Mouse (Mus musculus): ENCODE results near the gene Snx4. TPM values are rescaled to one million over a fixed set of nuclear protein-coding genes. Genes with fewer than 3 reads are reported as not detected.
A peak's percentile ranks its signal among the peaks of the same experiment; 100 is the strongest.

Gene Snx4
- total RNA-seq, 2 experiments from 2014 or later = 12.6 to 12.7 TPM

DNA sequence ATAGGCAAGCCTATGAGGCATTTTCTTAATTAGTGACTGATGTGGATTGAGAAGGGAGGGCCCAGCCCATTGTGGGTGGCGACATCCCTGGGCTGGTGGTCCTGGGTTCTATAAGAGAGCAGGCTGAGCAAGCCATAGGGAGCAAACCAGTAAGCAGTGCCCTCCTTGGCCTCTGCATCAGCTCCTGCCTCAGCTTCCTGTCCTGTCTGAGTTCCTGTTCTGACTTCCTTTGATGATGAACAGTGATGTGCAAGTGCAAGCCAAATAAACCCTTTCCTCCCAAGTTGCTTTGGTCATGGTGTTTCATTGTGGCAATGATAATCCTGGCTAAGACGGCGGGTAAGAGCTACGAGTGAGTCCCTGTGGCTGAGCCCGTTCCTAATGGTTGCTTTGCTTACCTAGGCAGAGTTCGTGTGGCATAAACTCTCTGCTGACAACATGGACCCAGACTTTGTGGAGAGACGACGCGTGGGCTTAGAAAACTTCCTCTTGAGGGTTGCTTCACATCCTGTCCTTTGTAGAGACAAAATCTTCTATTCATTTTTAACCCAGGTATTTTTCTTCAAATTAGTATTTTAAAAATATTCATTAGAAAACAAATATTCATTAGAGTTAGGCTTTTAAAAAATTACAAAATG is 16.5 kb downstream of the Snx4 start:
- DNase-seq = no peak

DNA sequence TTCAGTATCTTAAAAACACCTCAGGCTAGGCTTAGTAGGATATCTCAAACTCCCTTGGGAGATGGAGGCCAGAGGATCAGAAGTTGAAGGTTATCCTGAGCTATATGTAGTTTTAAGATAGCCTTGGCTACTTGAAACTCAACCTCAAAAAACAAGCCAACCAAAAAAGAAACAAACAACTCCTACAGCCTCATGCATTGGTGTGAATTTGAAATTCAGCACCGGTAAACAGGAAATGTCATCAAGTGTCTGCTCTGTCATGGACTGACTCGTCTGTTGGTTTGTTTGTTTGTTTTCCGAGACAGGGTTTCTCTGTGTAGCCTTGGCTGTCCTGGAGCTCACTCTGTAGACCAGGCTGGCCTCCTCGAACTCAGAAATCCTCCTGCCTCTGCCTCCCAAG is 20.6 kb downstream of the Snx4 start:
- DNase-seq = no peak

GRCm38 (mm10) chr16:33283079-33283478 is 31.8 kb downstream of the Snx4 start:
- no peak for DNase-seq

GRCm38 (mm10) chr16:33288536-33288935 is 37.3 kb downstream of the Snx4 start:
- no peak for DNase-seq

- DNase-seq = no peak
Observed at GRCm38 (mm10) chr16:33289981-33290380, 38.7 kb downstream of the Snx4 start.

- DNase-seq = no peak
Observed at GRCm38 (mm10) chr16:33292241-33292640, 41.0 kb downstream of the Snx4 start.

DNA sequence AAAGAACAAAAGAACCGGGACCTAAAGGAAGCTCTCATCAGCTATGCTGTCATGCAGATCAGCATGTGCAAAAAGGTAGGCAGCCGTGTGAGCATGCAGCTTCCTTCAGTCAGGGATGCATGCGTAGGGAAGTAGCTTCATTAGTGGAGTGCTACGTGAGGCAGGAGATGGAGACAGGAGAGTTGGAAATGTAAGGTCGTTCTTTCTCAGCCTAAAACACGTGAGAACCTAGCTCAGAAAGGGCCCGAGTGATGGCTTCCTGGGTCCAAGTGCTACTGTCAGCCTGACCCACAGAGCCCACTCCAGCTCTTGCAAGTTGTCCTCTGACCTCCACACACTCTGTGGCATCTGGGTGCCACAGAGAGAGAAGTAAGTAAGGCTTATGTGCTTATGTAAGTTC is 43.4 kb downstream of the Snx4 start:
- DNase-seq = no peak

DNA sequence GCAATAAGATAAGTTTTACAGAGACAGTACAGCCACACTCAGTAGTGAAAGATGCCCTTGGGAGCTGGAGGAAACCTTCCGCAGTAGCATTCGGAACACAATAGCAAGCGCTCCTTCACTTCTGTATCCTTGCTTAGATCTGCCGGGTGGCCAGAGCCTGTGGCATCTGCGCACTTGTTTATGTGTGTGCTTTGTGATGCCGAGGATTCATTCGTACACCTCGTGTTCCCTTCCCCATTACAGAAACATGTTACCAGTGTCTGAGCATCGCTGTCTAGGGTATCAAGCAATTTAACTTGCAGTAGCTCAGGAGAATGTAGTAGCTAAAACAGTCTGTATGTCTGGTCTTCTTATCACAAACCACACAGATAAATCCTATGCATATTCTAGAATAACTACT is 44.1 kb downstream of the Snx4 start:
- no peak for DNase-seq

DNA sequence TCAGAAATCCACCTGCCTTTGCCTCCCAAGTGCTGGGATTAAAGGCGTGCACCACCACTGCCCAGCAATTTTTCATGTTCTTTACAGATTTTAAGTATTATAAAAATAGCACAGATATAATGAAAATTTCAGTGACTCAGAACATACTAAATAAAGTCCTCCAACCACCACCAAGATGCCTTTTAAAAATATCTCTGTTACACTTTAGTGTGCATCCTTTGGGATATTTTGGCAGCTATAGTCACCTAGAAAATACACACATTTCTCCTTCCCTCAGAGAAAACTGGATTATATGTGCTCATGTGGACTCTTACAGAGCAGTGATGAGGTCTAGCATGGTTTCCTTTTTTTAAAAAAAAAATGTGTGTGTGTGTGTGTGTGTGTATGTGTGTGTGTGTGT is 46.3 kb downstream of the Snx4 start:
- DNase-seq = no peak

DNA sequence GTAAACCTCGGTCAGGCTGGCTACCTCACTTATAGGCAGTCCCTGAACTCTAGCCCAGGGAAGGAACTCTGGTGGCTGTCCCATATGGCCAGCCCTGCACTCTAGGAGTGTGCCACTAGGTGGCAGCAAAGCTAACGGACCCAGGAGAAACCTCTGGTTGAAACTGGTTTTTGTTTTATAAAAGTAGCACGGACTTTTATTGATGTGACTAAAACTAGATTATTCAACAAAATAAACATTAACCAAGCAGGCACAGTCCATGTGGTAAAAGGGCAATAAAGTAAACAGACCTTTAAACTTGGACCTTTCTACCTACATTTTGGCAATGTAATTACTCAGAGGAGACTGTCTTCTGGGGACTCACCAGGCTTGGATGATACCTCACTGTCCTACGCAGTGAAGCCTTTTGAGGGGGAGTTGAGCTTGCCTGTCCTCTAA is 55.4 kb downstream of the Snx4 start:
- peak; percentile 34 for DNase-seq

DNA sequence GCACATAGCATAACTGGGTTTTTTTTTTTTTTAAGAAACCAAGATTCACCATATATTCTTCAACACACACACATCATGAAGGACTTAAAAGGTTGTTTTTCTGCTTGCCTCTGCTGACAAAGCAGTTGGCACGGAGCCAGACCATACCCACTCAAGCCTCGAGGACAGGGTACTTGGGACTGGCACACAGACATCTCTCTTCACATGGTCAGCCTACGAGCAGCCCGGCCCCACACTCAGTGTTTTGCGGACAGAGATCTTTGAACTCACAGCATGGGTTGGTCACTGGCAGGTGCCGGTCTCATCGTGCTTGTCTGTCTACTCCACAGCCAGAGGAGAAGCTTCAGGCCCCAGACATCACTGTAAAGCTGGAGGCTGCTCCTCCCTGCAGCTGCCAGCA is 56.5 kb downstream of the Snx4 start:
- no peak for DNase-seq

DNA sequence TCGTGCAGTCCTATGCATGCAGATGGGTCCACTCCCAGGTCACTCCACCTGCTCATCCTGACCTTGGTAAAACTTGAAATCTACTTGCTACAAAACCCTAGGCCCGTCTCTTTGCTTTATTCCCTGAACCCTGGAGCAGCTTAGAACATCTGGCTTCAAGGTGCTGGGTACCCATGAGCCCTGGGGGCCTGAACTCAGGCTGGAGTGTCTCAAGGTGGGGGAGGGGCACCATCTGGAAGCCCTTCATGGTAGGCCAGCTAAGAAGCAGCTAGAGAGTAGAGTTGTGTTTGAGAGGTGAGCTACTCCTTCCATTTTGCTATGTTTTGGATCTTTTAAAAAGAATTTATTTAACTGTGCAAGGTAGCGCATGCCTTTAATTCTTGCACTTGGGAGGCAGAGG is 57.8 kb downstream of the Snx4 start:
- DNase-seq = no peak

DNA sequence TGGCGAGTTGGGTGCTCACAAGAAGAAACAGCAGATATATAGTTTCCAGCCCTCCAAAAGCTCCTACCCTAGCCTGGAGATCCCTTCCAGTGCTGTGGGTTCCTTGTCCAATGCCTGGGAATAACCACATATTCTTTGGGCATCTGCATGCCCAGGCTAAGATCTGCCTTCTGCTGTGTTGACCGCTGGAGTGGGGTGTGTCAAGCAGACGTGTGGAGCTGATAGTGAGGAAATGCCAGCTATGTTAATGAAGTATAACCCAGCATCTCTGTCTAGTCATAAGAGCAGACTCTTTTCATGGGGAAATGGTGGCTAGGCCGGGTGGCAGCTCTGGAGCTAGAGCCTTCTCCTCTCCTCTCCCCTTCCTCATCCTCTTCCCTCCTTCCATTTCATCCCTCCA is 64.4 kb downstream of the Snx4 start:
- DNase-seq = no peak

DNA sequence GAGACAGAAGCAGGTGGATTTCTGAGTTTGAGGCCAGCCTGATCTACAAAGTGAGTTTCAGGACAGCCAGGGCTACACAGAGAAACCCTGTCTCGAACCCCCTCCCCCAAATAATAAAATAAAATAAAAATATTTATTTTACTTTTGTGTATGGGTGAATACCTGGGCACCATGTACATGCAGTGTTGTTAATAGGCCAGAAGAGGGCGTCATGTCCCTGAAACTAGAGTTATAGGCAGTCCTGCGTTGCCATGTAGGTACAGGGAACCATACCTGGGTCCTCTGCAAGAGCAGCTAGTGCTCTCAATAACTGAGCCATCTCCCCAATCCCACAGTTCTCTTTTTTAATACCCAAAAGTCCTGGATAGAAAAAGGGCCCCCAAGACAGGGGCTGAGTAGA is 66.4 kb downstream of the Snx4 start:
- no peak for DNase-seq

GRCm38 (mm10) chr16:33318059-33318458 is 66.8 kb downstream of the Snx4 start:
- DNase-seq = no peak

DNA sequence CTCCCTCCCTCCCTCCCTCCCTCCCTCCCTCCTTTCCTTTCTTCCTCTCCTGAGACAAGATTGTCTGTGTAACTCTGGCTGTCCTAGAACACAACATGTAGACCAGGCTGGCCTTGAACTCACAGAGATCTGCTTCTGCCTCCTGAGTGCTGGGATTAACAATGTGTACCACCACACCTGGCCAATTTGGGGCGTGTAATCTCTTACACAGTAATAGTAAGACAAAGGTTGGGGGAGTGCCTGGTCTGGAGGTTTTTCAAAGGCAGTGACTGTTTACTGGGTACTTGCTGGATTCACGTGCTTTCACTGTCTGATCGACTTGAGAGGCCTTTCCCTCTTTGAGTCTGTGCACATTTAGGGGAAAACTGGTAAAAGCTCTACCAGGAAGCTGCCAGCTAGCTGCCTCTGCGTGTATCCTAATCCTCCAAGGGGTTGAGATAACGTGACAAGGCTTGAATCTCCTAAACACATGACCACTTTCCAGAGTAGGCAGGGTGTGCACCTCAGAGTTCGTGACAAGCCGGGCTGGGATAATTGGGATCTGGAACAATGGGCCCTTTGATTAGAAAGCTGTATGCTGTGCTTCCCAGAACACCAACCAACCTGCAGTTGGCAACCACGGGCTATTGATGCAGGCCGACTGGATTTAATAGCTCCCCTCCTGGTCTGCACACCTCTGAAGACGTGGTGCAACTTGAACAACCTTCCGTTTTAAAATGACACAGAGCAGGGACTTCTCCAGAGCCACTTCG is 74.6 kb downstream of the Snx4 start:
- DNase-seq = no peak

DNA sequence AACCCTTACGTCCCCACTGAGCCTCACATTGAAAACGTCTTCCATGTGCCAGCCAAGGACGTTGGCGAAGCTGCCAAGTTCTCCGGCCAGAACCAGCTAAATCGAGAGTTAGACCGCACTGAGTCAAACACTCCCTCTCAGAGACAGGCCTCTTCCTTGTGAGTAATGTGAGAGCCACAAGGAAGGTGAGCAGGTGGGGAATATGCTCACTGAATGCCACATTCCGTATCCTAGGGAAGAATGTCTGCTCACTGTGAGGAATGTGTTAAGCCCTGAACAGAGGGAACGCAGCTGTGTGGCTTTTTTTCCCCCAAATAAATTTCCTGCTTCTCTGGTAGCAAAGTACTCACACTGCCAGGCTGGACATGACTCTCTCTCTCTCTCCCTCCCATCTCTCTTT is 75.3 kb downstream of the Snx4 start:
- no peak for DNase-seq

DNA sequence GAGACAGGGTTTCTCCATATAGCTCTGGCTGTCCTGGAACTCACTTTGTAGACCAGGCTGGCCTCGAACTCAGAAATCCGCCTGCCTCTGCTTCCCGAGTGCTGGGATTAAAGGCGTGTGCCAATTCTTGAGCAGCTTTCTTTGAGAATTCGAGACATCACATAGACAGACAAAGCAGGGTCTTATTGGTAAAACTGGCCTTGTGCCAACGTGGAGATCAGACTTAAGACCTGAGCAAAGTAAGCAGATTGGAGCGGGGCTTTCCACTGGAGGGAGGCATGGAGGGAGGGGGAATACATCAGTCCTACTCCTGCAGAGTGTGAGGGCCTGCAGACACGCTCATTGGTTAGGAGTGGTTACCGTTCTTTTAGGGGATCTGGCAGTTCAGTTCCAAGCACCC is 75.9 kb downstream of the Snx4 start:
- no peak for DNase-seq

DNA sequence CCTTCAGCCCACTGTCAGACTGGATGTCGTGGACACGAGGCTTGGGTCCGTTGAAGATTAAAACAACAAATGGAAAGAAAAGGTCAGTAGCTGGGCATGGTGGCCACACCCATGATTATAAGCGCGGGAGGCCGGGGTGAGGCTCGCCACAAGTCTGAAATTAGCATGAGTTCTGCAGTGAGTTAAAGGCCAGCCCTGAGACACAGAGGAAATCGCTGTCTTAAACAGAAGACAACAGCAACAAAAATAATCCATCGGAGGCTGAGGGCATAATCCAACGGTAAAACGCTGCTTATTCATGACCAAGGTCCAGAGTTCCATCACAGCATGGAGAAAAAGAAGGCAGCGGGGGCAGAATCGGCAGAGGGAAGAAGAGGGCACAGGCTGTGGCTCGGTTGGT is 81.8 kb downstream of the Snx4 start:
- DNase-seq = no peak

DNA sequence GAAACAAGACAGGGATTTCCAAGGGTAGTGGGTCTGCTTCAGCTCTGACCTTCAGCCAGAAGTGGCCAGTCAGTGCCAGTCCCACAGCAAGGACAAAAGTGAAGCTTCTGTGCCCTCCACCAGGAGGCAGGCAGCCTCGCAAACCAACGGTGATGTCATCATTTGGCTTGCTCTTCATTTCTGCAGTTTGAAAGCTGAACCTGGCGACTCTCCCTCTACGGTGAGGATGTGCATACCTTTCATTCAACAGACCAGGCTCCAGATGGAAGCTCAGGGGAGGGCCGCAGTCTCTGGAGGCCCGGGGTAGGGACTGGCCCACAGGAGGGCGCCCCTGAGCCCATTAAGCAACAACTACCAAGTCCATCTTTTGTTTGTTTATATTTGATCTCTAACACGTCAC is 85.9 kb downstream of the Snx4 start:
- peak; percentile 51 for DNase-seq

- DNase-seq = no peak
Observed at GRCm38 (mm10) chr16:33337681-33338080, 86.4 kb downstream of the Snx4 start.

GRCm38 (mm10) chr16:33338492-33338891 is 87.2 kb downstream of the Snx4 start:
- no peak for DNase-seq

DNA sequence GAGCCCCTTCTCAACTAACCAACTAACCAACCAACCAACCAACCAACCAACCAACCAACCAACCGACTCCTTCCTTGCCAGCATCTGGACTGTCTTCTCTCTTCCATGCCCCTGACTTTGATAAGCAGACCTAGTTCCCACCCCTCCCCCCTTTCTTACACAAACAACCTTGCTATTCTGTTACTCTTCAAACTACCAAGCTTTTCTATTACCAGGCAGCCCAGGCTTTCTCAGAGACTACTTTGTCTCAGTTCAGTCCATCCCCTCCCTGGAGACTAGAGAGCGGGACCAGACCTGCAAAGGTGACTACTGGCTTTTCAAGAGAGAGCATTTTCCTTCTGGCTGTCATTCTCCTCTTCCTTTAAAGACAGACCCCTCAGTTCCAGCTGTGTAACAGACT is 88.2 kb downstream of the Snx4 start:
- no peak for DNase-seq

- DNase-seq = no peak
Observed at GRCm38 (mm10) chr16:33342356-33342755, 91.1 kb downstream of the Snx4 start.
